Mouse (Mus musculus): ENCODE measurements around the gene Xlr4a.
A peak's percentile ranks its signal among the peaks of the same experiment; 100 is the strongest.
"Not testable (repeated sequence)": the region's sequence is repeated elsewhere in the genome, so short reads cannot be mapped to it uniquely, and the experiment has no call there.

Xlr4a gene

DNA sequence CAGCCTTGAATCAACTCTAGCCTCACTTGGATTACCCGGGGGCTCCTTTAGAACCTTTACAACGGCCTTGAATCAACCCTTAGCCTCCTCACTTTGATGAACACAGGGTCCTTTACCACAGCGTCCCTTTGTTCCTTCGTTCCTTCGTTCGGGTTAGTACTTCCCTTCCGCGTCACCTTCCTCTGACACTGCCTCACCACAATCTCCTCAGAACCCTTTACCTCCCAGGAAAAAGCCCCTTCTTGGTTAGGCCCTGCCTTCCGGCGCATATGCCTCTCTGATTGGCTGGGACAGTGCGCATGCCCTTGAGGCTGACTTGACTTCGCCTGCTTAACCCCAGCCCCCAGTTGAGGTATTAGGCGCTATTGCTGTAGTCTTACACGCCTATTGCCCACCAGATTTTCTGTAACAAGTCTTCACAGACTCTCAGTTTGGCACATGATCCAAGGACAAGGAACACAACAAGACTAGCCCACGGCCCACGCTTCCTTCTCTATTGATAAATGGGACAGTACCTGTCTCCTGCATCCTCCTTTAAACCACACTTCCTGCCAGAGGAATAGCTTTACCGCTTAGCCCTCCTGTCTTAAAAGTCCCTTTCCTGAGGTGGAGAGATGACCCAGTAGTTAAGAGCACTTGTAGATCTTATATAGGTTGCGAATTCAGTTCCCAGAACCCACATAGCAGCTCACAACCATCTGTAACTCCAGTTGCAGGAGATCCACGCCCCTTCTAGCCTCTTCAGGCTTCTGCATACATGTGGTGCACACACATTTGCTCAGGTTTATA lies at the start of gene Xlr4a:
Xlr4a (minus strand) TSS at position 212 of the 789 bp plus-strand sequence.
- peak; percentile 19 for DNase-seq (ENCODE audit: low spot score)

DNA sequence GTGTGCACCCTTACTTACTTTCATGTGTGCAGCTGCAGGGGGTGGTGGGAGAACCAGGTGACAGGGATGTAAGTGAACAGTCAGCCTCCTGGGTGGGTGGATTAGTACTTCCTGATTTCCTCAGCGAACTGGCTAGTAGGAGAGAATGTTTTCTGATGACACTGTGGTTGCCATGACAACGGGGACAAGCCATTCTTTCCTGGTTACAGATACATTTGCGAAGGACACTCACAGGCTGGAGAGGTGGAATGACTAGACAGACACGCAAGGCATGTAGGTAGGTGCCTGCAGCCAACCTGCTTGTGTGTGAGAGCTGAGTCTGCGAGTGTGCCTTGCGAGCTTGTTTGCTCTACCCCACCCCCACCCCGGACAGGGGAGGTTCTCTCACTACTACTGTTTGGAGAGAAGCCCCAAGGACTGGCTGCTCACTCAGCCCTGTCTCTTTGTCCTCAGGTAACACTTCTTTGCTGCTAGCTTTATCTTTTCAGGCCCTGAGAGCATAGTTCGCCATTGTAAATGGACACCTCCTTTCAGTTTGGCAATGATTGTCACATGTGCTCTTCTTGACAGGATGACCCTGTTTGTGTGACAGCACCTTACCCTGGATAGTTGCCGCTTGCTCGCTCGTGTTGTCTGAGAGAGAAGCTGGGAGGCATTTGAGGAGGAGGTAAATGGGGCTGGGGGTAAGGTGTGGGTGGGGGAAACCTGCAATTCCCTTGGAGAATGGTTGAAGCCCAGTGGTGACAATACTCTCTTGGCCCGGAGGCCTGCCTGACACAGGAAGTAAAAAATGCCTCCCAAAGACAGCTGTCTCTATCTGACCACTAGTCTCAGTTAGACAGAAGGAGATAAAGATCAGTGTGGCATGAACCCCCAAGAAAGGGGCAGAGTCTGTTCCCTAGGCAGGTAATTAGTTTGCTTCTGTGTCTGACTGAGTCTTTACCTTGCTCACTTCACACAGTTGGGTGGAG lies 40.9 kb upstream of the Xlr4a start:
- not testable (repeated sequence) for DNase-seq (ENCODE audit: low spot score)

DNA sequence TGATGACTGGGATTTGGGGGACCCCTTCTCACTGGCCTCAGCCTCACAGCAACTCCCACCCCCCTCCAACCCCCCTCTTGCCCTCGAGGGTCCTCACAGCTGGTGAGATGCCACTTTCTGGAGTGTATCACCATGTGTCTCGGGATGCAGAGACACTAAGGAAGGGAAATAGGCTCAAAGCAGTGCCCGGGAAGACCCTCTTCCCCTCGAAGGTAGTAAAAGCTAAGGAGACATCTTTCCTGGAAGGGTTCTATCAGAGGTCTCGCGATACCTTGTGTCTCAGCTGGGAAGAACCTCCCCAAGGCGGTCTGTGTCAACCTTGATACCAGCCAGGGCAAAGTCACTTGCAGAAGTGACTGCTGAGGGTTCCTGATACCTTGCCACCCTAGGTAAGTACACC lies 34.5 kb upstream of the Xlr4a start, which contains the start of gene Gm14685:
Gm14685 (plus strand) TSS at position 301 of the 400 bp plus-strand sequence.
- DNase-seq (ENCODE audit: low spot score), result not testable (repeated sequence)

DNA sequence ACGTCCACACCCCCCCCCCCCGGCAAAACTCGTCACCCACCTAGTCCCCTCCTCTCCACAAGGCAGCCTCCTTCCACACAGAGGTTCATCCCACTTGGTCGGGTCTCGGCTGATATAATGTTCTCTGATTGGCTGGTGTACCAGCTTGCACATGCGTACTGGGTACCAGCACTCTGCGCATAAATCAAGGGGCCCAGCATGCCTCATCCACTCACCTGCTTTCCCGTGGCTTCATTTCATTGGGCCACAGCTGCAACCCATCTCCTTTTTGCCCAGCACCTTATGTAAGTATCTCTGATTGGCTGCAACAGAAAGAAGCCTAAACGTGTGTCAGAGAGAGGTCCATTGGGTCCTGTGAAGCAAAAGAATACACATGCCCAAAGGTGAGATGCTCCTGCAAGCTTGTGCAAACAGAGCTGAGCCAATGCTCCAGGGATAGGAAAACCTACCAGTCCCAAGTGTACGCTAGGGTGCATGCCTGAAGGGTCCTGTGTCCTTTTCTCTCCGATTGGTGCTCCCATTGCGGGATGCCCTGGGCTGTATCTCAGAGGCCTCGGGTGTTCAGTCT lies 14.7 kb upstream of the Xlr4a start, which contains the start of gene Xlr3a:
Xlr3a (minus strand) TSS at position 155 of the 568 bp plus-strand sequence.
- peak; percentile 68 for DNase-seq (ENCODE audit: low spot score)

DNA sequence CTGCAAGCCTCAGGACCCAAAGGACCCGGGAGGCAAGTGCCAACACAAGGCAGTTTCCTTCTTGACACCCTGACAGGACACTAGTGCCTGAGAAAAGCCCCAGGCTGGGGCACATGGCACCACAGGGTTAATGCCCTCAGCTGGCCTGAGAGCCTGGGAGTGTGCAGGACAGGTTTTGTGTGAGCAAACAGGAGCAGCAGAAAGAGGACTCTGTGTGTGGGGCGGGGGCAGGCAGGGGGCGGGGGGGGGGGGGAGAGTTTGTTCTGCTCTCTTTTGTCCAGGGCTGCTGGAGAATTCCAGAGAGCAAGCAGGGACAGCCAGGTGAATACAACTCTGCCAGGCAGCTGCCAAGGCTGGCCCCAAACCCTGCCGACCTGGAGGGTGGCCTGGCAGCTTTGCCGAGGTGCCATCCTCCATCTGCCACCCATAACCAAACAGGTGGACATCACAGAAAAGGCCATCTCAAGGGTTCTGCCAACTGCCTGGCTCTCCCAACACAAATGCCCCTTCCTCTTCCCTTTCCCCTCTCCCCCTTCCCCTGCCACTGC lies 15.4 kb downstream of the Xlr4a start:
- DNase-seq (ENCODE audit: low spot score), result not testable (repeated sequence)

DNA sequence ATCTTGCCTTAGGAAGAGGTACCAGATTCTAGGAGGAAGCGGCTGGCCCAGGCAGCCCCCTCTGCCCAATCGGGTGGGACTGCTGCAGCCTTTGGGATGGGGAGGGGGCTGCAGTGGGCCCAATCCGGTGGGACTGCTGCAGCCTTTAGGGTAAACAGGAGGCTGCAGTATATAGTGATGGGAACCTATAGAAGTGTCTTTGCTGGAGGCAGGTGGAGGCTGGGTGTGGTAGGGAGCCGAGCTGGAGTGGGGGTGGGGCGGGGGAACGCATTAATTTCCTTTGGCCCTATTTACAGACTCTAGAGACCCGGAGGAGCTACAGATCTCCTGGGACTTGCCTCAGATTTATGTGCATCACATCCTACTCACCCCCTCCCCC lies 17.9 kb downstream of the Xlr4a start, which contains the start of gene Pnma3:
Pnma3 (plus strand) TSS at position 373 of the 379 bp plus-strand sequence.
- no peak for DNase-seq (ENCODE audit: low spot score)

DNA sequence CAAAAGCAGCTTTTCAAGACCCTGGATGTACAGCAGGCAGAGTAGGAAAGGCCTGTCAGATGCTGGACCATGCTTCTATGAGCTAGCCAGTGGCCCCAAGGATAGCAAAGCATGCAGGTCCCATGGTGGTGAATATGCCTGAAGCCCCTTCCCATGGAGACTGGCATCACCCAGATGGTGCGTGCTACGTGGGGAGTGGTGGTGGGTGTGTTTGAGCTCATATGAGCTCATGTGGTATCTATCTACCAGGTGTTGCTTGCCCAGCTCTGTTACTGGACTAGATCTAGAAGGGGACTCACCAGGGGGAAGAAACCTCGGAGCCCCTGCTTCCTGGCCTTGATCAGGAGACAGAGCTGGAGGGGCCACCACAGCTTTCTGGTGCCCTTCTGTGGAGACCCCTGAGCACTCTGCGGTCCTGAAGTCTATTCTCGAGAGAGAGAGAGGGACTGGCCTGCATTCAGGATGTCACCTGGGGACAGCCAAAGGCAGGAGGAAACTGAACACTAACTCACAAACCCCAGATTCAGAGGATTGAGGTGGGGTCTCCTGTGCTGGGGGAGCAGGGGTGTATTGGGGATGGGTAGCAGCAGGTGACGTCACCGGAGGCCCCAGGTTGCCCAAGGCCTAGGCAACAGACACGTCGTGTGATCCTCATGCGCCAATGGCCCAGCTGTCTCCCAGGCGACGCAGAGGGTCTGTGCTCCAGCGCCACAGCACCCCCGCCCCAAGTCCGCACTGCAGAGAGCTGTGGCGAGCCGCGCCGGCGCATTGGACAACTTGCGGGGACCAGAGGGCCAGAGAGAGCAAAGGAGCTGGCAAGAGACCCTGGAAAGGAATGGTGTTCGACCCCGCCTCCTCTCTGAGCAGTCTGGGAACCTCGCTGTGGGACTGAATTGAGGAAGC lies 18.5 kb downstream of the Xlr4a start:
- DNase-seq (ENCODE audit: low spot score), result no peak

DNA sequence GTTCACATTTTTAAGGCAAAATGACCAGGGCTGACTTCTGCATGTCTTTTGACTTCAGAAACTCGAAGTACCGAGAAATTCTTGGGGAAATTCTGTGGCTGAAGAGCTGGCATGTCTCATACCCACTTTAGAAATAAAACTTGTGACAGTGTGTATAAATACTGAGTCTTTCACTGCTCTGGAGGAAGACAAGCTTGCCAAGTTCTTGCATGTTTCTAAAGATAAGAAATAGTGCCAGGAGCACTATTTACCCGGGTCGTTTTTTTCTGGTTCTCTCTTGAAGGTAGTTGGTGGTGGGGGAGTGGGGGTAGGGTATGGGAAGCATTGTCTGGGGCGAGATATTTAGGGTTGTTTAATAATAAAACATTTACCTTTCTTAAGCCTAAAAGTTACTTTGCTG lies 20.0 kb downstream of the Xlr4a start:
- DNase-seq (ENCODE audit: low spot score), result no peak

DNA sequence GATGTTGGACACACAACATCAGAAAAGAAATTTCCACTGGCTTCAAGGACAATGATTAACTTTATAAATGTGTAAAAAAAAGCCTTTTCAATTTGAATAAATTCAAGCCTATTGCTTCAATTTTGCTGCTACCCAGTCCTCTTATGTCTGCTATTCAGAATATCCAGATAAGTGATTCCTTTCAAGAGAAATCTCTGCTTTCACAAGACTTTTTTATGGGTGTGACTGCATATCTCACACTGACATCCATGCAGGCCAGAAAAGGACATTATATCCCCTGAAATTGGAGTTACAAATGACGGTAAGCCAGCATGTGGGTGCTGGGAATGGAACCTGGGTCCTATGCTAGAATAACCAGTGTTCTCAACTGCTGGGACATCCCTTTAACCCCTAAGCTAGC lies 20.8 kb downstream of the Xlr4a start:
- no peak for DNase-seq (ENCODE audit: low spot score)

DNA sequence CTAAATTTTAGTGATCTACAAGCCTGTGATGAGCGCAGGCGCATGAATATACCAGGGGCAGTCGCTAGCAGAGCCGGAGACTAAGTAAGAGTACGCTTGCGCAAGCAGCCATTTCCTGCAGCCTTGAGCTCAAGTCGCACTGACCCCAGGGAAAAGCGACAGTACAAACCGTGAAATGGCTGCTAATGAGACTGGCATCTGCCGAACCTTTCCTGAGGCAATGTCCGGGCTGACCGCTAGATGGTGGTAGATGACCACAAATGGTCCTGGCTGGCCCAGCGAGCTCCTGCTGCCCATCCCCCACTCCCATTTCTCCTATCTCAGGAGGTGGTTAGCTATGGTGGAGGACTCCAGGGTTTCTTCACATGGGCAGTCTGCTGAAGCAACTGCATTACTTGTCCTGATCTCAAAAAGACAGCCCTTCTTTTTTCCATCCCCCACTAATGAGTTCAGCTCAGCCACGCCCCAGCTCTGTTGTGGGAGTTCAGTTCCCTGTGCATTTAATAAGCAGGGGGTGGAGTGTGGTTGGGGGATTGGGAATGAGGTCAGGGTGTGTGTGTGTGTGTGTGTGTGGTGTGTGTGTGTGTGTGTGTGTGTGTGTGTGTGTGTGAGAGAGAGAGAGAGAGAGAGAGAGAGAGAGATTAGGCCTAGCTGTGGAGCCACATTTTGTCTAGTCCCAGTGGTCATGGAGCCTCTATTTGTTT lies 28.3 kb downstream of the Xlr4a start:
- DNase-seq (ENCODE audit: low spot score), result peak; percentile 80

DNA sequence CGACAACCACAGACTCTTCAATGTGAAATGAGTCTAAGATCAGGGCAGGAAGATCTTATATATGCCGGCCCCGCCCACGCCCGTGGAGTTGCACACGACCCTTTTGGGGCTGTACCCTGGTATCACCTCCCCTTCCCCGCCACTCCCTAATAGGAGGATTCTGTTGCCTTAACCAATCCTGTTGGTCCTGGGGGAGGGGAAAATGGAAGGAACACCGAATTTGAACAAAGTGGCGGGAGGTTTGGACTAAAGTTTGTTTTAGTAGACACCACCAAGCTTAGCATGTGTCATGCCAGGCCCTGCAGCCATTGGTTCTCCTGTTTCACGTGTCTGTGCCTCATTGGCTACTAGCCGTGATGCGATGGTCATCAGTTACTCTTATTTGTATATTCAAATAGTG lies 42.6 kb downstream of the Xlr4a start:
- peak; percentile 75 for DNase-seq (ENCODE audit: low spot score)

DNA sequence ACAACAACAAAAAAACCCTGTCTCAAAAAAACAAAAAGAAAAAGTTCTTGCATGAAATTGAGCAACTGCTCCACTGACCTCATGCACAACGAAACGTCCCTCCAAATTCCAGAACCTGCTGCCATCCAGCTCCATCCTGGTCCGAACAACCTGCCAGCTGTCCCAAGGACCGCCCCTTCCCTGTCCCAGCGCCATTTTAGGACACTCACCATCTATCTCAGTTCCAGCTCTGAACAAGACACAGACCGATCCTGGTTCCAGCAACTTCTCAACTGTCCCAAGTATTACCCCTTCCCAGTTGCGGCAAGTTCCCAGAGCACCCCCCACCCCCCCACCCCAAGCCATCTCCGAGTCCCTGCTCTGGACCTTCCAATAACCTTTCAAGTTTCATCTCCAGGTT lies 43.4 kb downstream of the Xlr4a start:
- DNase-seq (ENCODE audit: low spot score), result no peak

DNA sequence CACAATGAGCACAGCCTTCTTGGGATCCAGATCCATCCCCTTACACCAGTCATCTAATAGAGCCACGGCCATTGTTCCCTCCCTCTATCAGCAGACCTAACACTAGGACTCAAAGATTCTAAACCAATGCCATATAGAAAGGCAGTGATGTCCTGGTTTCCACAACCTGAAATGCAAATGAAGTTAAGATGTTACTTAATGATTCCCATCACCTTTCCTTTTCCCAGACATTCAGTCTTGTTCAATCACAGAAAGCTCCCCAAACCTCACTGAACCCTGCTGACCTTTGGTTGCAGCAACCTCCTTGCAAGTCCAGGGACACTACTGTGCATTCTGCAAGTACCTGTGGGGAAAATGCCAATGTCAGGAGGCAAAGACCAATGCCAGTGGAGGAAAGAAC lies 45.3 kb downstream of the Xlr4a start, which contains the start of gene Pnma5:
Pnma5 (minus strand) TSS at position 101 of the 400 bp plus-strand sequence.
- DNase-seq (ENCODE audit: low spot score), result no peak
